Mouse (Mus musculus) T-cell, adult 2 months (primary cell): ENCODE data around the gene 4933416C03Rik.

Experiments used
- DNase-seq: peaks from one replicate; pipeline ENCODE4 v3.0.0; 2022; ENCODE audit warnings: low spot score

The 4933416C03Rik gene

DNA sequence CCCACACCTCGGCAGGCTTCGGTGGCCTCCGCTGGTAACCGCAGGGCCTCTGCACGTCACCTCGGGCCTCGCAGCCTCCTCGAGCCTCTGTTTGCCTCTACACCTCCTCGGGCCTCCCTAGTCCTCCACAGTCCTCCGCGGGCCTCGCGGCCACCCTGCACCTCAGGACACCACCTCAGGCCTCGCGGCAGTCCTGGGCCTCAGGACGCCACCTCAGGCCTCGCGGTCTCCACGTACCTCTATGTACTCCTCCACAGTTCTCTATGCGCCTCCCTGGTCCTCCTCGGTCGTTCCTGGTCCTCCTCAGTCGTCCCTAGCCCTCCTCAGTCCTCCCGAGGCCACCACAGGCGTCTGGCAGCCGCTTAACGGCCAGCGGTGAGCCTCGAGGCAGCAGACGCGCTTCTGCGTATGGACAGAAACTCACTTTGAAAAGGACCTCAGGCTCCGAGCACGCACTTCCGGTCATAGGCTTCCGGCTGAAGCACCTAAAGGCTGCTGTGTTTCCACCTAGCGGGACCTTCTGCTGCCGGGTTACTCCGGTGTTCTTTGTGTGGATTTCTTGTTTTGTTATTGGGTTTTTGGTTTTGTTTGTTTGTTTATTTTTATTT, at the start of gene 4933416C03Rik:
TSS of gene 4933416C03Rik (minus strand) at position 51 of the 608 bp plus-strand sequence.
- no peak for DNase-seq

DNA sequence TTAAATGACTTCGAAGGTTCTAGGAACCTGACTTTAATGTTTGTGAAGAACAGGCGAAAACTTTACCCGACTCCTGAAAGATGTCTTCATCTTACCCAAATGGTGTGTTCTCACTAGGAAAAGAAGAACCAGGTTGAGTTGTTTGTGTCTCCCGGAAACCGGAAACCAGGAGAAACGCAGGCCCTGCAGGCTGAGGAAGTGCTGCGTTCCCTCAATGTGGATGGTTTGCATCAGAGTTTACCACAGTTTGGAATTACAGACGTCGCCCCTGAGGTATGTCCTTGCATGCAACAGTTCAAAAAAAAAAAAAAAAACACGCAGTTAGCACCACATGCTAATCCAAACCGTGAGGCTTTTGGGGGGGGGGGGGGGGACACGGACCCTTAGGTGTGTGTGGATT, 48.6 kb upstream of the 4933416C03Rik start:
- no peak for DNase-seq

DNA sequence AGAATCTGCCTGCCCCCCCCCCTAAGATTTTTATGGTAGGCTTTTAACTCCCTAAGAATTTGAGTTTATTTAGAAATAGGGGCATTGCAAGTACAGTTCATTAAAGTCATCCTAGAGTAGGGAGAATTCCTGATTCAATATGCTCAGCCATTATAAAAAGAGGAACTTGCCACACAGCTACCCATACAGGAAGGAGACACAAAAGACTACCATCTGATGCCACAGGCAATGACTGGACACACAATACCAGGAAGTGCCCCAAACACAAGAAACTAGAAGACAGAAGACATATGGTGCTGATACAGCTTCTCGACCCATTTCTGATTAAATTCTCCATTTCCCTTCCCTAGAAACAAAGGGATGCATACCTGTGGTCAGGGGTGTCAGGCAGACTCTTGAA, 43.0 kb upstream of the 4933416C03Rik start:
- no peak for DNase-seq

DNA sequence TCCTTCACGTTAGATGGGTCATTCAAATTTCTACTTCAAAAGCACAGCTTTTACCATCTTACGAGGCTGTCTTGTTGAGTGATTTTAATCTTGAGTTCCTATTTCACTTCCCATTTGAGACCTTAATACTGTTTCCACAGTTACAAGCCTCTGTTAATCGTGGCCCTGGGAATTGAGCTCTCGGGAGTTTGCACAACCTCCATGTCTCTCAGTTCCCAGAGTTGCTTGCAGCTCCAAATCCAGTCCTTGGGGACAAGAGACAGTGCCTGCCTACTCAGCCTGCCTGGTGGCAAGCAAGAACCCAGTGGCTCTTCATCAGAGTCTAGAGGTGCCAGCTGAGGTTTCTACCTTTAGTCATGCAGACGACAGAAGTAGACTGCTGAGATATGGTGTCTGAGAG, 41.0 kb upstream of the 4933416C03Rik start:
- DNase-seq, result no peak

DNA sequence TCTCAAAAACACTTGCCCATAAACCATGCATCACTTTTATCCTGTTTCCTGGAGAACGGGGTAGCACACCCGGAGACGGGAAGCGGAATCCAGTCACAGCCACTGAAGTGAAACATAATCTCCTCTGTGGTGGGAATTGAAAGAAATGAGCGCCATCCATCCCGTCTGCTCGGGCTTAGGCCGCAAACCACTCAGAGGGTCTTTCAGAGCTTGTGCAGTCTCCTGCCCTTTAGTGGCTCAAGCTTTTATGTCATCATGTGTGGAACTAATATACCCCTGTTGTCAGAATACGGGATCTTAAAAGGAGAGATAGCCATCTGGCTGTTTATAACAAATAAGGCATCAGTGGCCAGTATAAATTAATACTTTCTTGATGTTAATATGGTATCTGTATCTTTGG, 32.4 kb upstream of the 4933416C03Rik start:
- no peak for DNase-seq

DNA sequence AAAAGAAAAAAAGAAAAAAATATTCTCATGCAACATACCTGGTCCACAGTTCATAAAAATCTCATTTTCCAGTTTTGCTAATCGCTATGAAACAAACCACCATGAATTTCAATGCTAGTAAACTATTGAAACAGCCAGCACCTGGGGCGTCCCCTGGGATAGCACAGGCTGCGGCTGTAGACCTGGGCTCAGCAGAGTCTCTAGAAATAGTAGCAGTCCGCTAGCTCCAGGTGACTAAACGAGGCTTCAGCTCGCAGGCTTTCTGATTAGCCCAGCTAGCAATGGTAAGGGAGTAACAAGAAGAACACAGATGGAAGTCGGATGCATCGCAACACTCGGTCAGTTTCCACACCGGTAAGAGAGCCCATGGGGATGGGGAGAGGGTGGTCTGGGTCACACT, 30.0 kb upstream of the 4933416C03Rik start:
- no peak for DNase-seq

DNA sequence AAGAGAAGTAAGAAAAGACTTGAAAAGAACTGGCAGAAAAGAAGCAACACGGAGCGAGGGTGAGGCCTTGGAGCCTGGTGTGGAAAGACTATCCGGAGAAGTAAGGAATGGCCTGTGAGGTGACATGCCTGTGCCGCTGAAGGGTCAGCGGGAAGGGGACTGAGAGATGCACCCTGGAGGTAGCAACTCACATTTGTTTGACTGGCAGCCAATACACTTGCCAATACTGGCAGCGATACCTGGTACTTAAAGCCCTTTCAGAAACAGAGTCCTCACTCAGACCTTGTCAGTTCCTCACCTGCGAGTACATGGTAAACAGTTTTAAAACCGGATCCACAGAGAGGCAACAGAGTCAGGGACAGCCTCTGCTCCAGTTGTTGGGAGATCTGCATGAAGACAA, 26.5 kb upstream of the 4933416C03Rik start:
- DNase-seq, result no peak

DNA sequence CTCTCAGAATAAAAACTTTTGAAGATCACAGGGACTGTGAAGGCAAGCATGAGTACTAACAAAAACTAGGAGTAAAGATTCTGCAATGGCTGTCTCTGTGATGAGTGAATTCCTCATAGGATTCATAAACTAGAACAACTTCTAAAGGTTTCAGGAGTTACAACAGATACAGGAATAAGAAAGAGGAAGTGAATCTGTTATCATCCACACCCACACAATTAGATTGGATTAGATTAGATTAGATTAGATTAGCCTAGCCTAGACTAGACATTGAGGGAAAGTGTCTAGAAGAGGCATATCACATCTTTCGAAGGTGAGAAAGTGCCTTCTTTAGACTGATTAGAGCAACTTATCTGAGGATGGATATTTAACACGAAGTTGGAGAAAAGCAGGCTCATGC, 21.5 kb upstream of the 4933416C03Rik start:
- no peak for DNase-seq

DNA sequence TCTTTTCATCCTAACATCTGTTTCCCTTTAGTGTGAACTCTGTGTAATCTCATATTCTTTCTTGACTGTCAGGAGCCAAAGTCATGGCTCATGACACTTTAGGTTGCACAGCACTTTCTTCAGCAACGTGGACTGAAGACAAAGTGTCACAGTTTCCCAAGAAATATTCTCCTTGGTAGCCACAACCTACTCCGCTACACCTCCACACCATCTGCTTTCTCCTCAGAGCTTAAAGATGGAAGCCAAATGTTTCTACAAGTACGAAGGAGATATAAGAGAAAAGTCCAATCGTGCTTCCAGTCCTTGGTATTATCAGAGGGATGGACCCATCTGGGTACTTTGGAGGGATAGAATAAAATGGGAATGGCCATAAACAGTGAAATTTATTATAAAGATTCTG, 18.5 kb upstream of the 4933416C03Rik start:
- DNase-seq, result no peak

DNA sequence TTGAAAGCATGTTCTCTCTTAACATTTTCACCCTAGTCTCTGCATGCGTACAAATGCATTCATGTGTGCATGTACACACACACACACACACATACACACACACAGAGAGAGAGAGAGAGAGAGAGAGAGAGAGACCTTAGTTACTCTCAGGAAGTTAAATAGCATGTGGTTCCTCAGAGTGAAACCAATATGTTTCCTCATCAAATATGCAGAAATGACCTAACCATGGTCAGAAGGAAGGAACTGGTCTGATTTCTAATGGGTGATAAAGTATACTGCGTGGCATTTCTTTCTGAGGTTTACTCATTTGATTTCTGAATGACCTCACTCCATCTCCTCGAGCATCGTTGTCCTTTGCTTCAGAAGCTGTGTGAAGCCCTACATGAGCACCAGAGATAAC, 17.5 kb upstream of the 4933416C03Rik start:
- no peak for DNase-seq

DNA sequence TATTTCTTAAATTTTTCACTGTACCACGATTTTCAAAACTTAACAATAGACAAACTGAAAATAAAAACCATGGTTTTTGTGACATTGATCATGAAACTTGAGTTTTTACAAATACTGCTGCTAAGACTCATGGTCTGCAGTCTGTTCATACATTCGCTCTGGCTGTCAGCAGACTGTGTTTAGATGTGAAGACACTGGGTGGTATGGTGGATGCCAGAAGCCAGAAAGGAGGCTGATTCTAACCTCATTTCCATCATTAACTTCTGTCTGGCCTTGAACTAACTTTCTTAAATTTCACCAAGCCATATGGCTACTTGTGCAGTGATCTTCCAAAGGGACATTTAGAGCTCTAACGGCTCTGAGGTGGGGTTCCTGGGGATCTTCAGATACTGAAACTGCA, 16.7 kb upstream of the 4933416C03Rik start:
- no peak for DNase-seq

DNA sequence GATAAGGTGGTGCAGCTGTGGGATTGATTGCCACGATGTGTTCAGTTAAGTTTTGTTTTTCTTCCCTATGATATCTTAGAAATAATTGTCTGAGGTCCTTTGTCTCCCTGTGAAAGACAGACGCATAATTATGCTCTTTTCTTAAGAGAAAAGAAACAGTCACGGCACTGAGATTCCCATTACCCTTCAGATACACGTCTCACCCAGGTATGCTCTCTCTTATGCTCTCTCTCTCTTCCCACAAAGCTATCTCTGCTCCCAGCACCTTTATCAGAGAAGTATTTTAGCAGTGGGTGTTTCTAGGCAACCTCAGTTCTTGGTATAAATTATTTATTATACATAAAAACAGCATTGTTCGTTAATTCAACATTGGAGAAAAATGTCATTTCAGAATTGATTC, 11.6 kb upstream of the 4933416C03Rik start:
- no peak for DNase-seq

DNA sequence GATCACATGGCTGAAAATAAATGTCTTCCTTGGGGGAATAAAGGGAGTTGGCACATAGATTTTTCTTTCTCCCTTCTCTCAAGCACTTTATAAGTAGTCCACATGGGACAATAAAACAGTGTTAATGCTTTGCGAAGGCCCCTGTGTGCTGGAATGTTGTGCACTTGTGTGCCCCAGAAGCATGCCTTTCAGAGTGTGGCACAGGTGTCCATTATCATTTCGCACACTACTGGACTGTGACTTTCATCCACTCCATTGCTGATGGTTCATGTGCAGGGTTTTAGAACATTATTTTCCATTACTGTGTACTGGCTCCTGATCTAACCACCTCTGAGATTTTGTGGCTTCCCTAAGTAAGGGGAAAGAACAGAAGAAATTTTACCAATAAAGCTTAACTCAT, 10.1 kb upstream of the 4933416C03Rik start:
- DNase-seq, result no peak

DNA sequence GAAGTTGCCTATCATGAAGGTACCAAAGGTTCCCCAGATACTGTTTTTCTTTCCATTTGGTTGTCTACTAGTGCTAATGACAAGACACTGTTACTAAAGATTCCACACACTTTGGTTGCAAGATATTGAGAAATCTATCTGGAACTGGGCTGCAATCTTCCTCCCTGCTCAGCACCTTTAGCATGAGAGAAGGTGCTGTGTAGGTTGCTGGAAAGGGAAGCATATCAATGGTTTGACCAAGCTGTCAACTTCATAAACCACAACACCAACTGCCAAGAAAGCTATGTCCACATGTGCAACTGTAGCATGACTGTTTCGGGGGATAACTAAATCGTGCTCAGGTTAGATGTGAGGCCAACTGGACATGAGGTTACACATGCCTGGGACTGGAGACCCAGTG, 7.7 kb upstream of the 4933416C03Rik start:
- no peak for DNase-seq

DNA sequence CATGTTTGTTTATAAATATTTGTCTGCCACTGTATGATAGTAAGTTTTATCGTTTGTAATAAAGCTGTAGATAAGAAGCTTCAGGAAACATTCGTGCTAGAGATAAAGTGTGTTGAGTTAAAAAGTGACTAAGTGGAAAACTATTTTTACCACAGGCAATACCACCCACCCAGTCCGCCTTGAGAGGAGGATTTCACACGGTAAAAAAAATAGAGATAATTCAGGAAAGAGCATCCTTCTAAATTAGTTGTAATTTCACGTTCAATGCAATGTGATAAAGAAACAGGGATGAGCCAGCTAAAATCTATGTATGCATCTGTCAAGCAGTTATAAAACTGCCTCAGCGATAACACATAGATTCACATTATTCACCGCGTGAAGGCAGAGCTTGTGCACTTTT, 3.3 kb upstream of the 4933416C03Rik start:
- no peak for DNase-seq

DNA sequence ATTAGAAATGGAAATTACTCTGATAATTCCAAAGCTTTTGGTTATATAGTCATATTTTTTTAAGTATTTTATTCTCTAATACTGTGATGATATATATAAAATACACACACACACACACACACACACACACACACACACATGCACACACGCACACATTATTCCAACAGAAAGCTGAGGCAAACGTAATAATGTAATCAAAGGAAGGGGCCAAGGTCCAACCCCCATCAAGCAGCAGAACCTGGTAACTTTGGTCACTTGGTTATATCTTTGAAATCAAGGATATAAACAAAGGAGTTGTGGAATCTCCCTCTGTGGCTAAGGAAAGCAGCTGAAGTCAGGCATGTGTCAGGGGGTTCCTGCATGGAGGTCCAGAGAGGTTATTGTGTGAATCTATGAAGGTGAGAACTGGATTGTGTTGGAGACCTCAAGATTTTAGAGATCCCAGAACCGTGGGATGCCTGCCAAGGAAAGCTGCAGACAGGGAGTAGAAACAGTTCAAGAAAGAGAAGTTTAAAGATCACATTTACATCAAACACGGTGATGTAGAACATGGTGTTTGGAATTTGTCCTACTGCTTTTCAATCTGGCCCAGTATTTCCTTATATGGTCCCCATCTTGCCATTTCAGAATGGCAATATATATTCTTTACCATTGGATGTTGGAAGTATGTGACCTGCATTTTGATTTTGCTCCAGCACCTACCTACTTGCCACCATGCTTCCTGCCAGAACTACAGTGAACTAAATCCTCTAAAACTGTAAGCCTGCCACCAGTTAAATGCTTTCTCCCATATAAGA, 2.4 kb upstream of the 4933416C03Rik start:
- no peak for DNase-seq

DNA sequence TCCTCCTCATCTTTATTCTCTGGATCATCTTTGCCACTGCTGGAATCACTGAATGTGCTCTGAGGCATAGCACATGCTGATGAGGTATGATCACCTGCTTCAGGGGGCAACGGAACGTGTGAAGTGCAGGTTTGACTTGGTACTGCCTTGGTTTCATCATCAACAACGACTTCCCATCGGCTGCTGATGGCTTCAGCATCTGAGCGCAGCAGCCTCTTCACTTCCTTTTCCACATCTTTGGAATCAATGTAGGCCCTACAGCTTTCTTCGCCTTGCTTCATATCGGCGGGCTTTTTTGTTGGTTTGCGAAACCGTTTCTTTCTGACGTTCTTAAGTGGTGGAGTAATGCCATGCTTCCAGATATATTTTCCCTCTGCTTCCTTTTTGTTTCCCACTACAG, 849 bp downstream of the 4933416C03Rik start:
- DNase-seq, result no peak

DNA sequence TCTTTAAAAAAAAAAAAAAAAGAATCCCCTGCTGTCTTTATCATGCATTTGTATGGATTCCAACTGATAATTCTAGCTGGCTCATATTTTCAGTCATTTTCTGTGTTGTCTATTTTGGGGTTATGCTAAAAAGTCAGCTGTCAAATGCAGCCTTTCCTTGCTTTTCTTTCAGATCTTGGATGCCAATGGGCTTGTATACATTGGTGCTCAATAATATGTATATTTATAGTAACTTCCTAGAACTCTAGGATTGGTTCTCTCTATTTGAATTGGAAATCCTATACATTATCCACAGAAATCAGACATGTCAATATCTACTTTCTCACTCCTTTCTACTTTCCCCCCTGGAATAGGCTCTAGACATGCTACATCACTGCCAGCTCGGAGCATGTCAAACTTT, 5.0 kb downstream of the 4933416C03Rik start:
- no peak for DNase-seq

DNA sequence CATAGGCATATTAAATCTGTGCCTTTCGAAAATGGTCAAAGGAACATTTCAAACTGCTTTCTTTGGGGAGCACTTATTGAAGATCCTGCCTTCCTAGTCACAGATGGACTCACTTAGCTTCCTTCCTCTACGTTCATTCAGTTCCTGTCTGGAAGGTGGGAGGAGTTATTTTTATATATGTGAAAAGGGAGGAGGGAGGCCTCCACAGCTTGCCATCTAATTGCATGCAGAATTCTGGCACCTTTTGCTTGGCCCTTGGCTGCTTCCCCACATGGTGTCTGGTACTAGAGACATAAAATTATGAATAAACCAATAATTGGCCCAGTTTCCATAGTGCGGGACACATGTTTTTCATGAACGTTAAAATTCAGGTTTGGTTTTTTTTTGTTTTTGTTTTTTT, 5.5 kb downstream of the 4933416C03Rik start:
- DNase-seq, result no peak

DNA sequence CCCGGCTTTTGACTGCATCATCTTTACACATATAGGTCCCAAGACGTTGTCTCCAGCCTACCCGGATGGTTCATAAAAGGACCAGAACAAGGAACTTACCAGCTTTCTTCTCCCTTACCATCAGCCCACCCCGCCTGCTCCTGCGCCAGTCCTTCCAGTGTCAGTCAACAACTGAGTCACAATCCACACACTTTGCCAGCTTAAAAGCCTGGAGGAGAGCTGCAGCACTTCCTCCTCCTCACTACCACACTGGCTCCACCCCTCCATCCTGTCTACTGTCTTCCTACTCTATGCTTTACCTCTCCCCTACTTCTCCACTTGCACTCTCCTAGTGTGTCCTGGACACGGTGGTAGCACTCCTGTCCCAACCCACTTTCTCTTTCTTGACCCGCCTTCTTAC, 15.2 kb downstream of the 4933416C03Rik start:
- DNase-seq, result no peak

DNA sequence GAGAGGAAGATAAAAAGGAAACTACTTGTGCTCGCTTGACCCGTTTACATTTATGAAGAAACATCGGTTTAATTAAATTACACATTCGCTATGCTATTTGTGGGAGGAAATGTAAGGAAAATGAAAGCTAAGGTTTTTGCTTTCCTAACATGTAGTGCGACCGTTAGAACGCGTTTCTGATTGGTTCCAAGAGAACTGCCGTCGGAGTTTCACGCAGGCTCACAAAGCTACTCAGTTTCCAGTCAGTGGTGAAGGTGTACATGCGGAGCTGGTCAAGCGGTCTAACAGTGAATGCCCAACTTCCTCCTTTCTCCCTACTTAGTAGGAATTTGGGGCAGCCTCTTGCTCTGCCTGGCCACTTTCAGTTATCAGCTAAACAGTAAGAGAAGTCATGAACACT, 17.3 kb downstream of the 4933416C03Rik start:
- no peak for DNase-seq

DNA sequence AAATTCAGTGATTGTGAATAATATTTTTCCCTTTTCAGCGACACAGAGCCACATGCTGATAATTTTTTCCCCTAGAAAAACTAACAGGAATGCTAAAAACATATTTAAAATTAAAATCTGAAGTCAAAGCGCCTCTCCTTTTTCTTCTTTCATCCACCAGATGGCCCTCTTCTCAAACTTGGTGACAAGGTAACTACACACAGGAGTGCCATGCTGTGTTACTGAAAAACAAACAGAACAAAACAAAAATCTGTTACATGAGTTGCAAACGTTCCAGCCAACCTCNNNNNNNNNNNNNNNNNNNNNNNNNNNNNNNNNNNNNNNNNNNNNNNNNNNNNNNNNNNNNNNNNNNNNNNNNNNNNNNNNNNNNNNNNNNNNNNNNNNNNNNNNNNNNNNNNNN, 29.8 kb downstream of the 4933416C03Rik start:
- no peak for DNase-seq

DNA sequence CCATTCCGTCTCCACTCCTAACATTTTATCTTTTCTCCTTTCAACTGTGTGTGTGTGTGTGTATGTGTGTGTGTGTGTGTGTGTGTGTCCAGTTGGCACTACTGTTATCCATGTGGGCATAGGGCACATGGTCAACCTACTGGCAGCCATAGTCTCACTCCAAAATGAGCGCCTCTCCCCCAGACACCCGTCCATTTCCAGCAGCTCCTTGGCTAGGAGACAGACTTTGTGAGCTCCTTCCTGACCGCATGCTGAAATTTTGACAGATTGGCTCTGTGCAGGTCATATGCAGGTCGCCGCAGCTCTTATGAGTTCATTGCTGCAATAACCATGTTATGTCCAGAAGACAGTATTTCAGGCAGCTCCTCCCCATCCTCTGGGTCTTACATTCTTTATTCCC, 32.9 kb downstream of the 4933416C03Rik start:
- no peak for DNase-seq

DNA sequence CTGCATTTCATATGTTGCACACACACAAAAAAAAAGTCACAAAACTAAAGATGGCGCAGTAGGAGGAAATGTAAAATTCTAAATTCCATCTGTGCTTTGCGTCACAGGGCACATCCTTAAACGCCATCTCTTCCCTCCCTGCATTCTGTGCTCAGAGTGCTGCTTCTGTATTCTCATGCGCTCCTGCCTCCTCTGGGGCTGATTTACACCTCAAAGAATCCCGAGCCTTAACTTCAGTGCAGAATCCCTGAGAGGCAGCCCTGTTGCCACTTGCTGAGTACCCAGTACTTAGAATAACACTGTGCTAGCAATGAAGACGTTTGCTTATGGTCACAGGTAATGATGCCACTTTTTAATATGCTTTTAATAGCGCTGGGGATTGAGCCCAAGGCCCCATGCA, 34.3 kb downstream of the 4933416C03Rik start:
- no peak for DNase-seq
